20 mouse cellular contexts compared by ENCODE assay signal in the genomic region with DNA sequence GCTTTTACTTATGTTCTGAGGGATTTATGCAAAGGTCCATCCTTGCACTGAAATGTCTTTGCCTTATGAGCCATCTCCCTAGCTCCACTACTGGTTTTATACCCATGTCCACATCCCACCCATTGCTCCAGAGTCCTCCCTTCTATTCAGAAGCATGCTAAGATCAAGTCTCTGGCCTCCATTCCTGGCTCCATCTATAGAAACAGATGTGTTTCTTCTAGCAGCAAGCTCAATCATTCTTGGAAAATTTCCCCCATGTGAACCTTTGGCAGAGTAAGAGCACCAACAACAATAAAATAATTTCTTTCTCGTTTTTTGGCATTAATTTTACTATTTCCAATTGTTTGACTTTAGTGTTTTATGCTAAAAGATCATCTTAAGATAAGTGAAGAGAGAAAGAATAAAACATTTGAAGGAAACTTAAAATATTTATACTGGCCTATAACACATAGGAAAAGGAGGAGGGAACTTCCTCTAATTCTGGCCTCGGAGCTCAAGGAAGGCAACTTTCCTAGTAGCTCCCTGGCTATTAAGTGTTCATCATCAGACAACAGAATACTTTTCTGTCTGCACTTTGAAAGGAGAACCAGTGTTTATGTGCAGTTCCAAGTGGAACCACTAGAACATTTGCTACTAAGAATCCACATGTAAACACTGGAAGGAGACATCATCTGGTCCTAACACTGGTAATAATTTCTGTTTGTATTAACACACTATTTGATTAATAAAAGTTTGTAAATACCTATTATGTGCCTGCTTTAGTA.
"Had no signal": no experiment of that assay in that cellular context is flagged by ENCODE, and none has a peak within 500 bp of the region (broad histone marks: within the 10 kb centered on the region; RNA-seq: fewer than 3 reads in every experiment).

No protein-coding gene starts in this region.

- H3K27me3 ChIP-seq: kidney, embryonic 15.5 days; liver, embryonic 13.5 days; megakaryocyte, embryonic 14.5 days; midbrain, embryonic 13.5 days; neural tube, embryonic 12.5 days; neural tube, embryonic 15.5 days; stomach, embryonic 15.5 days had no signal

- H3K4me1 ChIP-seq: kidney, embryonic 15.5 days; liver, embryonic 13.5 days; megakaryocyte, embryonic 14.5 days; midbrain, embryonic 10.5 days; midbrain, embryonic 13.5 days; neural tube, embryonic 12.5 days; neural tube, embryonic 15.5 days; stomach, embryonic 15.5 days had no signal

- H3K9ac ChIP-seq: kidney, embryonic 15.5 days; liver, embryonic 13.5 days; midbrain, embryonic 13.5 days; neural tube, embryonic 12.5 days; neural tube, embryonic 15.5 days; stomach, embryonic 15.5 days had no signal

- H3K27ac ChIP-seq: kidney, embryonic 15.5 days; left cerebral cortex, adult 2 months; liver, embryonic 13.5 days; midbrain, embryonic 10.5 days; midbrain, embryonic 13.5 days; neural tube, embryonic 12.5 days; neural tube, embryonic 15.5 days; stomach, embryonic 15.5 days had no signal

- H3K36me3 ChIP-seq: kidney, embryonic 15.5 days; liver, embryonic 13.5 days; midbrain, embryonic 10.5 days; midbrain, embryonic 13.5 days; neural tube, embryonic 12.5 days; neural tube, embryonic 15.5 days; stomach, embryonic 15.5 days had no signal

- ATAC-seq: hindbrain, embryonic 16.5 days; intestine, embryonic 16.5 days; midbrain, embryonic 13.5 days had no signal

- H3K4me3 ChIP-seq: kidney, embryonic 15.5 days; left cerebral cortex, adult 2 months; liver, embryonic 13.5 days; megakaryocyte, embryonic 14.5 days; midbrain, embryonic 10.5 days; midbrain, embryonic 13.5 days; neural tube, embryonic 12.5 days; neural tube, embryonic 15.5 days; stomach, embryonic 15.5 days had no signal

- H3K9me3 ChIP-seq: kidney, embryonic 15.5 days; liver, embryonic 13.5 days; megakaryocyte, embryonic 14.5 days; midbrain, embryonic 10.5 days; midbrain, embryonic 13.5 days; neural tube, embryonic 12.5 days; neural tube, embryonic 15.5 days; stomach, embryonic 15.5 days had no signal

- H3K4me2 ChIP-seq: kidney, embryonic 15.5 days; liver, embryonic 13.5 days; midbrain, embryonic 13.5 days; neural tube, embryonic 12.5 days; neural tube, embryonic 15.5 days; stomach, embryonic 15.5 days had no signal

- DNase-seq: kidney, adult 8-10 months; kidney, postnatal 14 days; kidney, postnatal 4 days; layer of hippocampus, postnatal 36 days; liver, embryonic 13.5 days; lung, postnatal 10 days; right cerebral cortex, adult 18-20 months; right cerebral cortex, postnatal 14 days; right cerebral cortex, postnatal 4 days; thymus, postnatal 25 days had no signal
